Mouse (Mus musculus) liver, embryonic 14.5 days (tissue): ENCODE results near the gene Rasd2. TPM values are rescaled to one million over a fixed set of nuclear protein-coding genes. Genes with fewer than 3 reads are reported as not detected.

ENCODE experiments used
- ATAC-seq: fragments of 200-750 bp; cut with Nextera tagmentation; 2 replicates; pipeline ENCODE4 v1.8.0; 2017; ENCODE audit warnings: moderate number of reproducible peaks, mild to moderate bottlenecking, moderate library complexity; ENCODE audit not compliant: insufficient read depth
- DNase-seq, 3 experiments: peaks; one replicate each; pipeline ENCODE4 v3.0.0-alpha.2; 2012 to 2013; ENCODE audit warnings: low read depth in 3 of 3, low spot score in 3 of 3
- H3K27ac ChIP-seq: fragments of 300-500 bp; sonication (generic); 2 replicates; pipeline ENCODE4 v1.5.1; 2014; ENCODE audit warnings: moderate library complexity, mild to moderate bottlenecking, control low read depth, inconsistent platforms
- H3K27me3 ChIP-seq: fragments of 300-500 bp; sonication (generic); 2 replicates; pipeline ENCODE4 v1.6.1; 2014; ENCODE audit warnings: mild to moderate bottlenecking, low read length, moderate library complexity; ENCODE audit not compliant: control insufficient read depth, insufficient read depth
- H3K36me3 ChIP-seq: fragments of 300-500 bp; sonication (generic); replicated peaks from 2 replicates; pipeline ENCODE4 v1.6.1; 2014; ENCODE audit warnings: low read depth; ENCODE audit not compliant: control insufficient read depth, insufficient read depth
- H3K4me1 ChIP-seq, 2 experiments: fragments of 200-500 bp in 1 of 2; fragments of 300-500 bp in 1 of 2; sonication (generic) in 1 of 2; replicated peaks; 2 replicates each; pipeline ENCODE4 v1.6.1; 2012 to 2014; ENCODE audit warnings: antibody characterized with exemption in 1 of 2, inconsistent platforms in 1 of 2, low read length in 1 of 2; ENCODE audit not compliant: control insufficient read depth in 2 of 2, insufficient read depth in 2 of 2
- H3K4me2 ChIP-seq: fragments of 300-500 bp; sonication (generic); 2 replicates; pipeline ENCODE4 v1.6.1; 2014; ENCODE audit warnings: low read depth, mild to moderate bottlenecking, control low read depth, moderate library complexity
- H3K4me3 ChIP-seq, 2 experiments: fragments of 200-500 bp in 1 of 2; fragments of 300-500 bp in 1 of 2; sonication (generic) in 1 of 2; 2 replicates each; pipeline ENCODE4 v1.5.1; 2012 to 2014; ENCODE audit warnings: low read depth in 2 of 2, low read length in 2 of 2, mild to moderate bottlenecking in 2 of 2, control low read depth in 1 of 2, inconsistent platforms in 1 of 2, moderate library complexity in 1 of 2; ENCODE audit not compliant: insufficient read depth in 1 of 2
- H3K9ac ChIP-seq: fragments of 300-500 bp; sonication (generic); replicated peaks from 2 replicates; pipeline ENCODE4 v1.6.1; 2014; ENCODE audit warnings: mild to moderate bottlenecking, control low read depth, moderate library complexity
- H3K9me3 ChIP-seq: fragments of 300-500 bp; sonication (generic); 2 replicates; pipeline ENCODE4 v1.6.1; 2016; ENCODE audit warnings: low read length, mixed read lengths; ENCODE audit not compliant: control insufficient read depth
- CTCF ChIP-seq: IDR thresholded peaks from 2 replicates; pipeline ENCODE4 v1.5.1; 2016; ENCODE audit warnings: antibody characterized with exemption, low read depth, control low read depth
- EP300 ChIP-seq: IDR thresholded peaks from 2 replicates; pipeline ENCODE4 v1.6.1; 2016; ENCODE audit warnings: antibody characterized with exemption, low read depth
- WGBS: fragments of 180-500 bp; shearing (Covaris S2); extraction: QIAGEN DNeasy Blood & Tissue Kit; methylation state at CpG from one replicate; pipeline ENCODE4 v1.1.7; 2014; ENCODE audit not compliant: insufficient replicate concordance; 5-methylcytosine and 5-hydroxymethylcytosine counted together
- polyA plus RNA-seq, 2 experiments: library from polyadenylated mRNA; depleted of rRNA in 1 of 2; stranded (reverse) in 1 of 2; unstranded in 1 of 2; fragments of >200 nt; fragmentation: Nextera tagmentation in 1 of 2; extraction: Ambion mirVana in 1 of 2; gene quantifications; 2 replicates each; pipeline versions ENCODE4 v1.2.1 to v1.2.3; 2012 to 2014

Rasd2 gene
- polyA plus RNA-seq, 2 experiments = not detected

- Histone ChIP-seq H3K36me3 (no peaks in the 10 kb centered on the region), H3K4me2 (no peak overlapping the region), H3K27me3 (peaks cover 27% of the 10 kb centered on the region), H3K27ac (no peak overlapping the region), H3K4me1 (no peaks in the 10 kb centered on the region), H3K9me3 (no peaks in the 10 kb centered on the region), H3K9ac (no peak overlapping the region), H3K4me3 (no peak overlapping the region)
- DNase-seq = peak; percentile 20 to 40 (median 30)
- ATAC-seq = no peak
- TF ChIP-seq CTCF (peak; percentile 89), EP300 (no peak)
- WGBS = 8% methylated on average over 4 of the region's 4 CpGs
These were observed 4.2 kb downstream of the Rasd2 start for GRCm38 (mm10) chr8:75217969-75218368.

GRCm38 (mm10) chr8:75219877-75220738 lies 6.4 kb downstream of the Rasd2 start:
- no peak overlapping the region for H3K4me3 ChIP-seq
- H3K27me3 ChIP-seq = peaks cover 6% of the 10 kb centered on the region
- no peak overlapping the region for H3K27ac ChIP-seq
- H3K4me1 ChIP-seq = no peaks in the 10 kb centered on the region
- ATAC-seq = no peak
- no peak for TF ChIP-seq EP300
- TF ChIP-seq CTCF = peak; percentile 52
- no peaks in the 10 kb centered on the region for H3K36me3 ChIP-seq
- no peak overlapping the region for H3K4me2 ChIP-seq
- no peak overlapping the region for H3K9ac ChIP-seq
- WGBS = 45% methylated on average over 5 of the region's 5 CpGs
- H3K9me3 ChIP-seq = no peaks in the 10 kb centered on the region
- DNase-seq = peak in 1 of 3 experiments; percentile 5

GRCm38 (mm10) chr8:75222665-75223064 lies 8.9 kb downstream of the Rasd2 start:
- DNase-seq = no peak
- H3K27me3 ChIP-seq = no peaks in the 10 kb centered on the region

GRCm38 (mm10) chr8:75226773-75227172 lies 13.0 kb downstream of the Rasd2 start:
- no peaks in the 10 kb centered on the region for H3K9me3 ChIP-seq
- no peak for DNase-seq
- H3K4me3 ChIP-seq = no peak overlapping the region
- no peak overlapping the region for H3K27ac ChIP-seq
- H3K4me2 ChIP-seq = no peak overlapping the region
- ATAC-seq = no peak
- no peaks in the 10 kb centered on the region for H3K36me3 ChIP-seq
- no peaks in the 10 kb centered on the region for H3K27me3 ChIP-seq
- H3K9ac ChIP-seq = no peak overlapping the region
- no peak for TF ChIP-seq EP300
- WGBS = 22% methylated on average over 2 of the region's 2 CpGs
- H3K4me1 ChIP-seq = no peaks in the 10 kb centered on the region

More at GRCm38 (mm10) chr8:75222665-75223064, 8.9 kb downstream of the Rasd2 start:
- WGBS = 63% methylated on average over 5 of the region's 5 CpGs
- H3K4me3 ChIP-seq = no peak overlapping the region
- no peaks in the 10 kb centered on the region for H3K9me3 ChIP-seq
- H3K9ac ChIP-seq = no peak overlapping the region
- TF ChIP-seq EP300 = no peak
- TF ChIP-seq CTCF = no peak
- ATAC-seq = no peak
- no peak overlapping the region for H3K4me2 ChIP-seq
- no peak overlapping the region for H3K27ac ChIP-seq
- no peaks in the 10 kb centered on the region for H3K36me3 ChIP-seq
- no peaks in the 10 kb centered on the region for H3K4me1 ChIP-seq

- H3K36me3 ChIP-seq = no peaks in the 10 kb centered on the region
- H3K27me3 ChIP-seq = no peaks in the 10 kb centered on the region
- no peak overlapping the region for H3K27ac ChIP-seq
- DNase-seq (no peak), ATAC-seq (no peak)
- H3K4me3 ChIP-seq = no peak overlapping the region
- H3K4me2 ChIP-seq = no peak overlapping the region
- no peak overlapping the region for H3K9ac ChIP-seq
- H3K9me3 ChIP-seq = no peaks in the 10 kb centered on the region
- TF ChIP-seq EP300 (no peak), CTCF (peak; percentile 31; the same call in 1 of the 2 replicates)
- WGBS = 36% methylated on average over 4 of the region's 4 CpGs
- no peaks in the 10 kb centered on the region for H3K4me1 ChIP-seq
These were observed 20.3 kb downstream of the Rasd2 start for GRCm38 (mm10) chr8:75233915-75234554.
